Mouse (Mus musculus) T-helper 2 cell (primary cell): Measurements from ENCODE around the gene Tmem63a.

ENCODE experiments used
- in situ Hi-C: fragments of 300-600 bp; cut with MboI, MseI; formaldehyde crosslinking; loops from one replicate; pipeline ENCODE4 v1.15.1; 2025; ENCODE audit warnings: high pct_unique_total_duplicates

Tmem63a gene

GRCm38 (mm10) chr1:181007831-181008230, 65.7 kb downstream of the Tmem63a start:
- in situ Hi-C loops = no loop called here

- in situ Hi-C loops = no loop called here
Measured at GRCm38 (mm10) chr1:181008266-181008665, 66.1 kb downstream of the Tmem63a start.

GRCm38 (mm10) chr1:181009011-181009590, 67.0 kb downstream of the Tmem63a start:
- in situ Hi-C loops = no loop called here

GRCm38 (mm10) chr1:181009754-181010153, 67.6 kb downstream of the Tmem63a start:
- in situ Hi-C loops = loop anchor here (10.0 kb wide), 1 partner anchor 845 kb away; no protein-coding TSS in a partner anchor

- in situ Hi-C loops = loop anchor here (10.0 kb wide), 1 partner anchor 844 kb away; no protein-coding TSS in a partner anchor
Measured at GRCm38 (mm10) chr1:181010171-181010932, 68.2 kb downstream of the Tmem63a start.

GRCm38 (mm10) chr1:181011601-181012000, 69.5 kb downstream of the Tmem63a start:
- in situ Hi-C loops = loop anchor here (10.0 kb wide), 1 partner anchor 843 kb away; no protein-coding TSS in a partner anchor

GRCm38 (mm10) chr1:181012416-181012815, 70.3 kb downstream of the Tmem63a start:
- in situ Hi-C loops = loop anchor here (10.0 kb wide), 1 partner anchor 842 kb away; no protein-coding TSS in a partner anchor

GRCm38 (mm10) chr1:181013446-181013845, 71.3 kb downstream of the Tmem63a start:
- in situ Hi-C loops = loop anchor here (10.0 kb wide), 1 partner anchor 841 kb away; no protein-coding TSS in a partner anchor

GRCm38 (mm10) chr1:181014731-181015500, 72.8 kb downstream of the Tmem63a start:
- in situ Hi-C loops = loop anchor here (10.0 kb wide), 1 partner anchor 840 kb away; no protein-coding TSS in a partner anchor

- in situ Hi-C loops = loop anchor here (10.0 kb wide), 1 partner anchor 839 kb away; no protein-coding TSS in a partner anchor
Measured at GRCm38 (mm10) chr1:181015558-181015957, 73.4 kb downstream of the Tmem63a start.

GRCm38 (mm10) chr1:181016045-181016444, 73.9 kb downstream of the Tmem63a start:
- in situ Hi-C loops = loop anchor here (10.0 kb wide), 1 partner anchor 839 kb away; no protein-coding TSS in a partner anchor

GRCm38 (mm10) chr1:181016532-181017131, 74.5 kb downstream of the Tmem63a start:
- in situ Hi-C loops = loop anchor here (10.0 kb wide), 1 partner anchor 838 kb away; no protein-coding TSS in a partner anchor

GRCm38 (mm10) chr1:181017212-181017711, 75.1 kb downstream of the Tmem63a start:
- in situ Hi-C loops = loop anchor here (10.0 kb wide), 1 partner anchor 838 kb away; no protein-coding TSS in a partner anchor

- in situ Hi-C loops = loop anchor here (10.0 kb wide), 1 partner anchor 837 kb away; no protein-coding TSS in a partner anchor
Measured at GRCm38 (mm10) chr1:181017890-181018420, 75.8 kb downstream of the Tmem63a start.

GRCm38 (mm10) chr1:181020756-181021487, 78.8 kb downstream of the Tmem63a start, which contains the start of gene Ephx1:
Gene Ephx1, minus strand, starts transcription at chr1:181020904.
- in situ Hi-C loops = no loop called here

GRCm38 (mm10) chr1:181021488-181021865, 79.3 kb downstream of the Tmem63a start:
- in situ Hi-C loops = no loop called here

GRCm38 (mm10) chr1:181022265-181022664, 80.1 kb downstream of the Tmem63a start:
- in situ Hi-C loops = no loop called here
